Mouse (Mus musculus) E14TG2a.4 (cell line): ENCODE results near the gene Patl1.
"Not testable (repeated sequence)": the region's sequence is repeated elsewhere in the genome, so short reads cannot be mapped to it uniquely, and the experiment has no call there.

ENCODE experiments used
- H3K27me3 ChIP-seq: 2 replicates; pipeline ENCODE4 v1.6.1; 2014; ENCODE audit warnings: low read length, control low read depth; ENCODE audit not compliant: insufficient read depth
- H3K36me3 ChIP-seq: 2 replicates; pipeline ENCODE4 v1.6.1; 2014; ENCODE audit warnings: low read length, control low read depth; ENCODE audit not compliant: insufficient read depth
- H3K4me1 ChIP-seq: replicated peaks from 2 replicates; pipeline ENCODE4 v1.6.1; 2014; ENCODE audit warnings: low read depth, low read length, control low read depth
- H3K4me3 ChIP-seq: replicated peaks from 2 replicates; pipeline ENCODE4 v1.5.1; 2014; ENCODE audit warnings: mild to moderate bottlenecking, low read length
- H3K9me3 ChIP-seq: 2 replicates; pipeline ENCODE4 v1.6.1; 2014; ENCODE audit warnings: low read length, control low read depth
- CTCF ChIP-seq: conservative IDR thresholded peaks from 2 replicates; pipeline ENCODE4 v1.5.1; 2014; ENCODE audit warnings: low read length
- NANOG ChIP-seq: IDR thresholded peaks from 2 replicates; pipeline ENCODE4 v1.6.1; 2014; ENCODE audit warnings: borderline replicate concordance, low read length, mixed read lengths
- POU5F1 ChIP-seq: IDR thresholded peaks from 2 replicates; pipeline ENCODE4 v1.6.1; 2014; ENCODE audit warnings: low read length, borderline replicate concordance

Patl1 gene

DNA sequence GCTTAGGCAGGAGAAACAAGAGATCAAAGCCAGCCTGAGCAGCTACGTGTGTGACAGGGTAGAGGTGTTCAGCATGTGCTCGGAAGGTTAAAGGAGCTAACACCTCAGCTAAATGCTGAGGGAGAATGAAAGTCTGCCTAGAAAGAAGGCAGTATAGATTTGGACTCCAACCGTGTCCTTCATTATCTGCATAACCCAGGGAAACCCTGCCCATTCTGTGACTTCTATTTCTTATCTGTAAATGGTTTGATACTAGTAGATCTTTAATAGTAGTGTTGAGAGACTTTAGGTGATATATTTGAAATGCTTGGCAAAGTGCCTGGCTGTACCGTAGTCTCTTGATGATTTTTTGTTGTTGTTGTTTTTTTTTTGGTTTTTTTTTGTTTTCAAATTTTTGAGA is 63.5 kb downstream of the Patl1 start:
- H3K27me3 ChIP-seq: no peaks in the 10 kb centered on the region
- TF ChIP-seq CTCF (no peak), POU5F1 (no peak), NANOG (no peak)
- H3K9me3 ChIP-seq: no peaks in the 10 kb centered on the region
- H3K4me3 ChIP-seq: no peak overlapping the region
- peaks cover 100% of the 10 kb centered on the region for H3K36me3 ChIP-seq
- peaks cover 5% of the 10 kb centered on the region; the same call in 1 of the 2 replicates for H3K4me1 ChIP-seq

DNA sequence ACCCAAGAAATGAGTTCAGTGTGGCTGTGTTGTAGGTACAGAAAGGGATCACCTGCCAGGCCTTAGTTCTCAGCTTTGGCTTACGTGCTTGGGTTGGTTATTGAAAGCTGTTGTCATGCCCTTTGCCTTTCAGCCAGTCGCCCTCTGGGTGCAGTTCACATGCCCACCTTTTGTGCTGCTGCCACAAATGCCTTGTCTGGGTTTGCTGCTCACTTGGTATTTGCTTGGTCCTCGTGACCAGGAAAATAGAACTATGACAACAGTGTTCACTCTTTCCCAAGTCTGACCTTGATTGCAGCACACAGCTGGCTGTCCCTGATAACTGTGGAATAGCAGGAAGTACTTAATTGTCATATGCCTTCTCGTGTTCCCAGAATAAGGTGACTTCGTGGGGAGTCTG is 65.2 kb downstream of the Patl1 start:
- Histone ChIP-seq H3K4me3 (no peak overlapping the region), H3K27me3 (no peaks in the 10 kb centered on the region), H3K9me3 (no peaks in the 10 kb centered on the region), H3K4me1 (peaks cover 5% of the 10 kb centered on the region; the same call in 1 of the 2 replicates), H3K36me3 (peaks cover 99% of the 10 kb centered on the region)
- TF ChIP-seq CTCF (no peak), POU5F1 (no peak)

DNA sequence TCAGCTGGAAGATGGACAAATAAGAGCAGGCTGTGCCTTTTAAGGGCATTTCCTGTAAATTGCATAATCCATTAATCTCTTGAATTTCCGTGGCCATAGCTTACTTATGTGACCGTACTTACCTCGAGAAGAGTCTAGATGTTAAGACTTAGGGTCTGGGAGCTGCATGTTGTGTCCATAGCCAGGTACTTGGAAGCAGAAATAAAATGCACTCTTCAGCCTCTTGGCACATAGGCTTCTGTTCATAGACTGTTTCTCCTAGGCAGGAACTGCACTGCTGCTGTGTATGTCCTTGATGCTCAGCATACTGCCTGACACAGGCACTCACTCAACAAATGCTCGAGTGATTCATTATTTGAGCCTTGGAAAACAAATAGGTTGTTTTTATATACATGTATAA is 68.3 kb downstream of the Patl1 start:
- Histone ChIP-seq H3K27me3 (no peaks in the 10 kb centered on the region), H3K36me3 (peaks cover 97% of the 10 kb centered on the region), H3K4me1 (no peaks in the 10 kb centered on the region), H3K9me3 (no peaks in the 10 kb centered on the region), H3K4me3 (no peak overlapping the region)
- TF ChIP-seq NANOG (no peak), CTCF (no peak), POU5F1 (no peak)

DNA sequence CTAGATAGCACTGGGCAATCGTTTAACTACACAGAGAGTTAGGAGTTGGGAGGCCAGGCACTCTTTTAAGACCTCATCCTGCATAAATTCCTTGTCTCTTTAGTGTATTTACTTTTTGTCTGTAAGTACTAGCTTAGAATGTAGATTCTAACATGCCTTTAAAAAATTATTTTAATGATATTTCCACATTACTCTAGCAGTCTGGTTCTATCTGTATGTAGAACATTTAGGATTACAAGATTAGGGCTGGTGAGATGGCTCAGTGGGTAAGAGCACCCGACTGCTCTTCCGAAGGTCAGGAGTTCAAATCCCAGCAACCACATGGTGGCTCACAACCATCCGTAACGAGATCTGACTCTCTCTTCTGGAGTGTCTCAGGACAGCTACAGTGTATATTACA is 72.4 kb downstream of the Patl1 start:
- peaks cover 96% of the 10 kb centered on the region for H3K36me3 ChIP-seq
- H3K4me1 ChIP-seq, H3K4me3 ChIP-seq, H3K9me3 ChIP-seq, H3K27me3 ChIP-seq: not testable (repeated sequence)

DNA sequence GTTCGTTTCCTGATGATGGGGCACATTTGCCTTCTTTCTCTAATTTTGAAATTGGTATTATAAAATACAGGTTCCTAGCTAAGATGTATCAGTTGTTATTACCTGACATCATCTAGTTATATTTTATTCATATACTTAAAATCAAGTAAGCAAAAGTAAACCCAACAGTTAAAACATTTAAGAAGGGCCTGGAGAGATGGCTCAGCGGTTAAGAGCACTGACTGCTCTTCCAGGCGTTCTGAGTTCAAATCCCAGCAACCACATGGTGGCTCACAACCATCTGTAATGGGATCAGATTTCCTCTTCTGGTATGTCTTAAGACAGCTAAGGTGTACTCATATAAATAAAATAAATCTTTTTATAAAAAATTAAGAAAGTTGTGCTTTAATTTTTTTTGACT is 75.6 kb downstream of the Patl1 start:
- Histone ChIP-seq H3K36me3 (peaks cover 97% of the 10 kb centered on the region), H3K4me3 (no peak overlapping the region), H3K9me3 (no peaks in the 10 kb centered on the region), H3K27me3 (no peaks in the 10 kb centered on the region), H3K4me1 (peaks cover 19% of the 10 kb centered on the region)
- no peak for TF ChIP-seq NANOG
- no peak for TF ChIP-seq CTCF
- no peak for TF ChIP-seq POU5F1

DNA sequence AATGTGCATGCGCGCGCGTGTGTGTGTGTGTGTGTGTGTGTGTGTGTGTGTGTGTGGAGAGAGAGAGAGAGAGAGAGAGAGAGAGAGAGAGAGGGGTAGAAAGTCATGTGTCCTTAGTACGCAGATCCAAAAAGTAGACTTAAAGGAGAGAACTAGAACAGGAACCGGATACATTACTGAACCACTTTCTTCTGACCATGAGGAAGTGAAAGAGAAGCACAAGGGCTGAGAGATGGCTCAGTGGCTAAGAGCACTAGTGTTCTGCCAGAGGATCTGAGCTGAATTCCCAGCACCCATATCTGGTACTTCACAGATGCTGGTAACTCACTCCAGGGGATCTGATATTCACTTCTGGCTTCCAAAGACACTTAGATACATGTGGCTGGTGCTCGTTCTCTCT is 77.1 kb downstream of the Patl1 start:
- Histone ChIP-seq H3K4me1 (peaks cover 25% of the 10 kb centered on the region), H3K36me3 (peaks cover 94% of the 10 kb centered on the region), H3K4me3 (no peak overlapping the region), H3K27me3 (no peaks in the 10 kb centered on the region), H3K9me3 (no peaks in the 10 kb centered on the region)
- TF ChIP-seq CTCF: no peak
- no peak for TF ChIP-seq POU5F1
- TF ChIP-seq NANOG: no peak

DNA sequence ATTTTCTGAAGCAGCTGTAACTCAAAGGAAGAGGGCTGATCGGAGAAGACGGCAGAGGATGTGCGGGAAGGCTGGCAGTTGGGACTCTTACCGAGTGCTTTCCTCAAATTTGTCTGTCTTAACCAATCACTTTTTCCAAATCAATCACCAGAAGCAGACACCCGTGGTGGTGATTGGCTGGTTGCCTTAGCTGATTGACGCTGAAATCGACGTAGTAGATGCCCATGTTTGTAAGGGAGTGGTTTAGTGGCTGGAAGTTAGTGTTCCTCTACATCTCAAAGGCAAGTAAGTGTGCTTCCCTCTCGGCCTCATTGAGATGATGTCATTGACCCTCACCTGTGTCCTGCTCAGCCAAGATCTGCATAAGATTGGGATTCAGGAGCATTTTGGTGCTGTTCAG is 79.8 kb downstream of the Patl1 start:
- Histone ChIP-seq H3K27me3 (no peaks in the 10 kb centered on the region), H3K9me3 (no peaks in the 10 kb centered on the region), H3K4me3 (no peak overlapping the region), H3K36me3 (peaks cover 83% of the 10 kb centered on the region), H3K4me1 (peaks cover 44% of the 10 kb centered on the region)
- TF ChIP-seq NANOG (no peak), CTCF (no peak), POU5F1 (no peak)

DNA sequence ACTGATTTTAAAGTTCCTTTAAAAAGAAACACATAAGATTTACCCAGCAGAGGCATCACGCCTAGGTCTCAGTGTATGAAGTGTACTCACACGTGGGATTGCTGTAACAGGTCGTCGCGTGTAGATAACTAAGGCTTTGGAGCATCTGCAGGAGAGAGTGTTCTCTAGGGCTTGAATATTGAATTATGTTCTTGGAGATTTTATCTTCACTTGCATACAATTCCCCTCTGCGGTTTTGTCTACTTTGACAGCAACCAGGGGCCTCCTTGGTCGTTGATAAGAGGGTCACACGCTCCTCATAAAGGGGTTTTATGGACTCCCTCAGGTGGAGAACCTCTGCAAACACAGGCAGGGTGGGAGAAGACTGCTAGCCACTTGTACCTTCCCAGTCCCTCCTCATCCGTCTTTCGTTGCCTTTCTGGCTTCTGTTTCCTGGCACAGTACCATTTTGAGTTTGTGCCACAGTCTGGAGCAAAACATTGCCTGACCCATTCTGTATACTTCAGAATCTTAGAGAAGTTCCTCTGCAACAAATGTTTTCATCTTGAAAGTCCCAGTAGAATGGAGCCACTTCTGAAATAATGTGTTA is 80.3 kb downstream of the Patl1 start:
- TF ChIP-seq POU5F1 (no peak), CTCF (no peak), NANOG (no peak)
- Histone ChIP-seq H3K4me1 (peaks cover 44% of the 10 kb centered on the region), H3K36me3 (peaks cover 78% of the 10 kb centered on the region), H3K27me3 (no peaks in the 10 kb centered on the region), H3K4me3 (no peak overlapping the region), H3K9me3 (no peaks in the 10 kb centered on the region)
